Comparison of ENCODE assay signal across 8 mouse cellular contexts in genomic region chr1:37866286-37866685, GRCm38 (mm10). TPM values are rescaled to one million over a fixed set of nuclear protein-coding genes. Genes with fewer than 3 reads are reported as not detected.
DNase-seq lines count a peak whose midpoint lies in the region; ATAC-seq and TF ChIP-seq lines count a peak whose summit lies in the region.

TSS of gene Tsga10 (minus strand) at chr1:37866429.

- H3K9ac ChIP-seq in CH12.LX (ENCODE audit: insufficient read depth, low read depth), result peak within 1 kb of the TSS; percentile 50
- peak within 1 kb of the TSS; percentile 59 for H3K9ac ChIP-seq in forebrain, embryonic 16.5 days (replicated peaks; ENCODE audit: low read depth, low read length)
- peak within 1 kb of the TSS; percentile 78 for H3K9ac ChIP-seq in liver, embryonic 11.5 days (ENCODE audit: low read depth, low read length)

- no peak for ATAC-seq in forebrain, embryonic 16.5 days
- no peak for ATAC-seq in liver, embryonic 11.5 days (replicated peaks; ENCODE audit: low FRiP score)

- no peak for TF ChIP-seq CTCF in CH12.LX (conservative IDR thresholded peaks at IDR 0.05 in 1 of 2, IDR thresholded peaks at IDR 0.05 in 1 of 2; ENCODE audit: low read depth in 2 of 2, low read length in 2 of 2)

- H3K36me3 ChIP-seq in heart, embryonic 10.5 days, result no peaks in the 10 kb centered on the region
- H3K36me3 ChIP-seq in CH12.LX (replicated peaks in 1 of 2; ENCODE audit: control insufficient read depth in 1 of 2, insufficient read depth in 1 of 2, low read length in 1 of 2), result no peaks in the 10 kb centered on the region
- H3K36me3 ChIP-seq in forebrain, embryonic 16.5 days (ENCODE audit: control insufficient read depth, insufficient read depth), result no peaks in the 10 kb centered on the region
- H3K36me3 ChIP-seq in liver, embryonic 11.5 days (ENCODE audit: control insufficient read depth, insufficient read depth, low read length), result no peaks in the 10 kb centered on the region

- no peak for TF ChIP-seq POLR2A in CH12.LX (IDR thresholded peaks at IDR 0.05; ENCODE audit: low read depth, low read length)

- H3K4me1 ChIP-seq in heart, embryonic 10.5 days, result no peaks in the 10 kb centered on the region
- peaks cover 5 to 16% of the 10 kb centered on the region in 2 experiments; a peak in 2 of 4 replicates for H3K4me1 ChIP-seq in CH12.LX (ENCODE audit: control insufficient read depth in 1 of 2, insufficient read depth in 2 of 2)
- peaks cover 7% of the 10 kb centered on the region for H3K4me1 ChIP-seq in forebrain, embryonic 16.5 days (replicated peaks; ENCODE audit: control insufficient read depth, insufficient read depth, low read length)
- no peaks in the 10 kb centered on the region for H3K4me1 ChIP-seq in liver, embryonic 11.5 days (replicated peaks; ENCODE audit: control insufficient read depth, insufficient read depth, low read length)

- no peaks in the 10 kb centered on the region for H3K9me3 ChIP-seq in heart, embryonic 10.5 days
- peaks cover 2% of the 10 kb centered on the region for H3K9me3 ChIP-seq in CH12.LX (replicated peaks; ENCODE audit: low read length)
- no peaks in the 10 kb centered on the region for H3K9me3 ChIP-seq in forebrain, embryonic 16.5 days (ENCODE audit: control insufficient read depth, low read length)
- no peaks in the 10 kb centered on the region for H3K9me3 ChIP-seq in liver, embryonic 11.5 days (ENCODE audit: control insufficient read depth, low read length)

- 0 out of 2 replicates have a peak, but pooled peaks cover 6% of the 10 kb centered on the region for H3K27me3 ChIP-seq in heart, embryonic 10.5 days (ENCODE audit: insufficient read depth, poor library complexity, severe bottlenecking)
- peaks cover 38% of the 10 kb centered on the region for H3K27me3 ChIP-seq in CH12.LX (replicated peaks)
- H3K27me3 ChIP-seq in forebrain, embryonic 16.5 days (replicated peaks; ENCODE audit: control insufficient read depth, insufficient read depth, low read length), result 0 out of 2 replicates have a peak, but pooled peaks cover 3% of the 10 kb centered on the region
- H3K27me3 ChIP-seq in liver, embryonic 11.5 days (replicated peaks; ENCODE audit: control insufficient read depth, insufficient read depth, low read length), result 0 out of 2 replicates have a peak, but pooled peaks cover 2% of the 10 kb centered on the region

- peak within 1 kb of the TSS; percentile 81 for H3K4me2 ChIP-seq in CH12.LX (ENCODE audit: insufficient read depth, low read depth, poor library complexity, severe bottlenecking)
- peak within 1 kb of the TSS; percentile 85 for H3K4me2 ChIP-seq in forebrain, embryonic 16.5 days (ENCODE audit: low read length)
- H3K4me2 ChIP-seq in liver, embryonic 11.5 days, result peak within 1 kb of the TSS; percentile 79

- H3K79me2 ChIP-seq in CH12.LX (replicated peaks; ENCODE audit: control insufficient read depth, extremely low read depth, insufficient read depth, poor library complexity, severe bottlenecking), result no peaks in the 10 kb centered on the region

- peak within 1 kb of the TSS; percentile 88 for H3K27ac ChIP-seq in heart, embryonic 10.5 days
- H3K27ac ChIP-seq in CH12.LX (ENCODE audit: insufficient read depth, low read depth), result no peak within 1 kb of the TSS
- peak within 1 kb of the TSS; percentile 74 for H3K27ac ChIP-seq in forebrain, embryonic 16.5 days (ENCODE audit: low read length)
- peak within 1 kb of the TSS; percentile 66 for H3K27ac ChIP-seq in liver, embryonic 11.5 days (ENCODE audit: low read depth, low read length)

- H3K4me3 ChIP-seq in heart, embryonic 10.5 days, result peak within 1 kb of the TSS; percentile 66
- peak within 1 kb of the TSS; percentile 70 to 94 (median 78) for H3K4me3 ChIP-seq in CH12.LX (replicated peaks in 1 of 3; ENCODE audit: low read depth in 2 of 3, low read length in 2 of 3, poor library complexity in 1 of 3)
- H3K4me3 ChIP-seq in forebrain, embryonic 16.5 days (replicated peaks; ENCODE audit: low read length), result peak within 1 kb of the TSS; percentile 59
- H3K4me3 ChIP-seq in liver, embryonic 11.5 days (ENCODE audit: low read depth, low read length), result peak within 1 kb of the TSS; percentile 71

- no peak for TF ChIP-seq EP300 in CH12.LX (IDR thresholded peaks at IDR 0.05; ENCODE audit: low read length)

- DNase-seq in heart, embryonic 10.5 days (ENCODE audit: low spot score), result no peak
- DNase-seq in heart, adult 11 months, result no peak
- DNase-seq in CH12.LX (ENCODE audit: extremely low read depth), result no peak
- no peak for DNase-seq in liver, embryonic 11.5 days (ENCODE audit: low spot score)
- no peak for DNase-seq in right cerebral cortex, postnatal 14 days
- DNase-seq in urinary bladder, postnatal 14 days (ENCODE audit: low spot score), result no peak
- DNase-seq in kidney, adult 18-20 months, result no peak

- WGBS in heart, embryonic 10.5 days, result 85% methylated on average over 6 of the region's 6 CpGs
- WGBS in forebrain, embryonic 16.5 days, result 84% methylated on average over 6 of the region's 6 CpGs
- WGBS in liver, embryonic 11.5 days, result 85% methylated on average over 6 of the region's 6 CpGs

- dilution Hi-C loops in CH12.LX (cut with MboI; ENCODE audit: extremely low pct_ligation_motif_present, extremely low pct_unique_long_range_greater_than_20kb, low sequenced_read_pairs), result no loop called here

- no peak for TF ChIP-seq RAD21 in CH12.LX (IDR thresholded peaks at IDR 0.05; ENCODE audit: low read depth, low read length)

- in situ Hi-C loops in CH12.LX (cut with MboI; ENCODE audit: low pct_ligation_motif_present, low pct_unique_long_range_greater_than_20kb, low sequenced_read_pairs), result no loop called here

TF ChIP-seq in CH12.LX, 34 proteins besides CTCF, POLR2A, EP300 and RAD21:
- no peak for TF ChIP-seq CHD2 (IDR thresholded peaks at IDR 0.05; ENCODE audit: low read length)
- TF ChIP-seq E2F4 (IDR thresholded peaks at IDR 0.05; ENCODE audit: insufficient replicate concordance, low read depth, low read length), result no peak
- no peak for TF ChIP-seq SMC3 (IDR thresholded peaks at IDR 0.05; ENCODE audit: low read depth, low read length)
- TF ChIP-seq BHLHE40 (IDR thresholded peaks at IDR 0.05; ENCODE audit: low read depth, low read length), result no peak
- TF ChIP-seq KAT2A (IDR thresholded peaks at IDR 0.05; ENCODE audit: insufficient replicate concordance, low read length), result no peak
- no peak for TF ChIP-seq ZMIZ1 (IDR thresholded peaks at IDR 0.05; ENCODE audit: low read depth, low read length)
- no peak for TF ChIP-seq JUND (conservative IDR thresholded peaks at IDR 0.05; ENCODE audit: low read depth, low read length)

RNA-seq across cellular contexts. Expression of gene Tsga10, which starts in this region (rescaled TPM):
- 4.1 and 4.6 TPM in 2 replicates for polyA plus RNA-seq in heart, embryonic 10.5 days (2016; fragmentation: Nextera tagmentation; extraction: Ambion mirVana)
- total RNA-seq in CH12.LX (2012; rRNA removed) (0.29 and 0.47 TPM in 2 replicates), CH12.LX (2014; rRNA removed) (0.55 and 0.70 TPM in 2 replicates)
- 0.57 and 0.75 TPM in 2 replicates for polyA plus RNA-seq in CH12.LX (2012; ENCODE audit: insufficient read length, low read depth)
- polyA plus RNA-seq in forebrain, embryonic 16.5 days (2015; fragmentation: Nextera tagmentation; extraction: Ambion mirVana), result 24.9 and 26.0 TPM in 2 replicates
- 2.9 and 3.3 TPM in 2 replicates for polyA plus RNA-seq in liver, embryonic 11.5 days (2014; fragmentation: Nextera tagmentation; extraction: Ambion mirVana)
